Mouse (Mus musculus): ENCODE measurements around the gene Tmem170b.

DNA sequence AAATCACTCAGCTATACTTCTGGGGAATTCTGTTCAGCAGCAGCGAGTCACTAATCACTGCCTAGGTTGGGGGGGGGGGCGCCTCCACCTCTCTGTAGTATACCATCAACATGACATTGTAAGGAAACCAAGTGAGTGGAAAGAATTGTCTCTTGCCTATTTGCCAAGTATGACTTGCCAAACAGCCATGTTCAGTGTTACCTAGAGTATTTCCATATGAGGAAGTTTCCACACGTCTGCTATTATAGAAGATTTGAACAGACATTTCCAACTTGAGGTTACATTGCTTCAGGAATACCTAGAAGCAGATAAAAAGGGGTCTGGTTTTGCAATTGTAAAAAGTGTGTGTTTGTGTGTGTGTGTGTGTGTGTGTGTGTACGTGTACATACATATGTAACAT, 44.7 kb upstream of the Tmem170b start:
- TF ChIP-seq MAX (IDR thresholded peaks at IDR 0.05): no peak
- no peak for TF ChIP-seq CTCF (IDR thresholded peaks at IDR 0.05; ENCODE audit: control insufficient read depth, insufficient read depth, insufficient read length)
- TF ChIP-seq USF1 (IDR thresholded peaks at IDR 0.05; ENCODE audit: low read depth): no peak
- TF ChIP-seq CEBPB (IDR thresholded peaks at IDR 0.05; ENCODE audit: low read depth): no peak
- no peak for TF ChIP-seq MYOD1 (IDR thresholded peaks at IDR 0.05; ENCODE audit: control insufficient read depth, insufficient read length, low read depth)

Data from C2C12 (cell line).